Mouse (Mus musculus): Measurements from ENCODE around the gene Adarb2. TPM values are rescaled to one million over a fixed set of nuclear protein-coding genes. Genes with fewer than 3 reads are reported as not detected.

The Adarb2 gene
- polyA plus RNA-seq (2014; fragmentation: Illumina TruSeq; extraction: RNeasy Lipid Tissue Mini Kit (QIAGEN cat#74804); ENCODE audit: low read depth, low replicate concordance): not detected

GRCm38 (mm10) chr13:8202681-8203476 lies at the start of gene Adarb2:
Gene Adarb2, plus strand, starts transcription at chr13:8202866.

Measured in heart, adult 10 weeks (tissue).